ENCODE assay signal across 25 mouse cellular contexts in genomic region chr17:24857831-24858470, GRCm38 (mm10). TPM values are rescaled to one million over a fixed set of nuclear protein-coding genes. Genes with fewer than 3 reads are reported as not detected.
A peak's percentile ranks its signal among the peaks of the same experiment; 100 is the strongest.
DNase-seq lines count a peak whose midpoint lies in the region; ATAC-seq and TF ChIP-seq lines count a peak whose summit lies in the region.
"Had no signal": no experiment of that assay in that cellular context is flagged by ENCODE, and none has a peak within 500 bp of the region (broad histone marks: within the 10 kb centered on the region; RNA-seq: fewer than 3 reads in every experiment).

No protein-coding gene starts in this region.

- H3K4me1 ChIP-seq in liver, embryonic 13.5 days (replicated peaks): peaks cover 67% of the 10 kb centered on the region
- no peaks in the 10 kb centered on the region for H3K4me1 ChIP-seq in midbrain, postnatal 0 days (ENCODE audit: insufficient read depth, low read length)
- H3K4me1 ChIP-seq: embryonic facial prominence, embryonic 13.5 days; forebrain, embryonic 10.5 days; hindbrain, embryonic 12.5 days; limb, embryonic 15.5 days had no signal

- peak overlapping the region; percentile 90 for H3K27ac ChIP-seq in liver, embryonic 13.5 days
- H3K27ac ChIP-seq in midbrain, postnatal 0 days (ENCODE audit: low read depth, low read length): no peak overlapping the region
- H3K27ac ChIP-seq: embryonic facial prominence, embryonic 13.5 days; forebrain, embryonic 10.5 days; hindbrain, embryonic 12.5 days; limb, embryonic 15.5 days had no signal

- peak; percentile 45 for ATAC-seq in erythroblast, adult 5-6 weeks (replicated peaks; ENCODE audit: low FRiP score, poor library complexity, severe bottlenecking)
- ATAC-seq in liver, embryonic 13.5 days (ENCODE audit: low read depth): no peak
- no peak for ATAC-seq in midbrain, postnatal 0 days (ENCODE audit: low FRiP score)
- ATAC-seq: activated CD4-positive, CD25-positive, alpha-beta regulatory T cell, adult 4 months; inflammation-experienced regulatory T-cells, adult 6 months had no signal

- intact Hi-C loops in heart, postnatal 10 days (cut with DNase I): no loop called here

- H3K9me3 ChIP-seq in liver, embryonic 13.5 days (replicated peaks): no peaks in the 10 kb centered on the region
- no peaks in the 10 kb centered on the region for H3K9me3 ChIP-seq in midbrain, postnatal 0 days (ENCODE audit: low read length)
- H3K9me3 ChIP-seq: embryonic facial prominence, embryonic 13.5 days; forebrain, embryonic 10.5 days; G1E; hindbrain, embryonic 12.5 days; limb, embryonic 15.5 days had no signal

- WGBS in liver, embryonic 13.5 days (ENCODE audit: insufficient replicate concordance): 73% methylated on average over 8 of the region's 8 CpGs
- 84% methylated on average over 8 of the region's 8 CpGs for WGBS in midbrain, postnatal 0 days

- H3K4me2 ChIP-seq in liver, embryonic 13.5 days: peak overlapping the region; percentile 42
- no peak overlapping the region for H3K4me2 ChIP-seq in midbrain, postnatal 0 days (ENCODE audit: low read depth, low read length, poor library complexity, severe bottlenecking)
- H3K4me2 ChIP-seq: embryonic facial prominence, embryonic 13.5 days; hindbrain, embryonic 12.5 days; limb, embryonic 15.5 days had no signal

- peaks cover 87% of the 10 kb centered on the region for H3K36me3 ChIP-seq in liver, embryonic 13.5 days
- H3K36me3 ChIP-seq in midbrain, postnatal 0 days (ENCODE audit: insufficient read depth, low read length): peaks cover 42% of the 10 kb centered on the region

- H3K4me3 ChIP-seq in liver, embryonic 13.5 days (replicated peaks): no peak overlapping the region
- no peak overlapping the region for H3K4me3 ChIP-seq in midbrain, postnatal 0 days (ENCODE audit: low read depth, low read length)
- H3K4me3 ChIP-seq: embryonic facial prominence, embryonic 13.5 days; forebrain, embryonic 10.5 days; hindbrain, embryonic 12.5 days; limb, embryonic 15.5 days had no signal

- no peaks in the 10 kb centered on the region for H3K27me3 ChIP-seq in liver, embryonic 13.5 days
- no peaks in the 10 kb centered on the region for H3K27me3 ChIP-seq in midbrain, postnatal 0 days (ENCODE audit: insufficient read depth, low read length)
- H3K27me3 ChIP-seq: embryonic facial prominence, embryonic 13.5 days; hindbrain, embryonic 12.5 days; limb, embryonic 15.5 days had no signal

- TF ChIP-seq CTCF in midbrain, postnatal 0 days (IDR thresholded peaks at IDR 0.05): no peak

- DNase-seq in kidney, adult 11 months: peak; percentile 93
- DNase-seq in kidney, postnatal 4 days: no peak
- DNase-seq in kidney, postnatal 14 days: peak; percentile 81
- DNase-seq in liver, embryonic 13.5 days: no peak
- DNase-seq in midbrain, postnatal 0 days (ENCODE audit: low spot score): no peak
- no peak for DNase-seq in thymus, postnatal 36 days
- DNase-seq in heart, postnatal 10 days: no peak
- DNase-seq: adrenal gland, postnatal 10 days; layer of hippocampus, postnatal 36 days; lung, postnatal 14 days; midbrain, embryonic 14.5 days; right cerebral cortex, postnatal 14 days had no signal

- peak overlapping the region; percentile 59 for H3K9ac ChIP-seq in liver, embryonic 13.5 days
- H3K9ac ChIP-seq in midbrain, postnatal 0 days (replicated peaks; ENCODE audit: low read length, poor library complexity, severe bottlenecking): no peak overlapping the region
- H3K9ac ChIP-seq: embryonic facial prominence, embryonic 13.5 days; hindbrain, embryonic 12.5 days; limb, embryonic 15.5 days had no signal

RNA-seq across cellular contexts. Expression of gene Fahd1, which starts 7.8 kb away (rescaled TPM):
- 58.0 and 66.9 TPM in 2 replicates for total RNA-seq in erythroblast, adult 5-6 weeks (2015; ENCODE audit: low replicate concordance)
- total RNA-seq in erythroblast, adult 5-6 weeks (2017; ENCODE audit: low replicate concordance): 71.4 and 87.7 TPM in 2 replicates
- polyA plus RNA-seq in liver, embryonic 13.5 days (2015; fragmentation: Nextera tagmentation; extraction: Ambion mirVana): 34.6 and 34.9 TPM in 2 replicates
- total RNA-seq in midbrain, postnatal 0 days (2014; rRNA removed): 11.7 and 14.0 TPM in 2 replicates
- 18.2 and 20.8 TPM in 2 replicates for polyA plus RNA-seq in midbrain, postnatal 0 days (2015; fragmentation: Nextera tagmentation; extraction: Ambion mirVana)
- 10 to 100 TPM; 62.4 to 66.0 TPM for total RNA-seq in heart, postnatal 10 days (2021)

RNA-seq across cellular contexts. Expression of gene Igfals, which starts 7.8 kb away (rescaled TPM):
- not detected in 2 replicates for total RNA-seq in erythroblast, adult 5-6 weeks (2015; ENCODE audit: low replicate concordance)
- 0.17 TPM in 1 of 2 replicates, not detected in the other for total RNA-seq in erythroblast, adult 5-6 weeks (2017; ENCODE audit: low replicate concordance)
- 5.1 and 6.0 TPM in 2 replicates for polyA plus RNA-seq in liver, embryonic 13.5 days (2015; fragmentation: Nextera tagmentation; extraction: Ambion mirVana)
- total RNA-seq in midbrain, postnatal 0 days (2014; rRNA removed): 0.28 TPM in 1 of 2 replicates, not detected in the other
- 0.31 TPM in 1 of 2 replicates, not detected in the other for polyA plus RNA-seq in midbrain, postnatal 0 days (2015; fragmentation: Nextera tagmentation; extraction: Ambion mirVana)
- total RNA-seq in heart, postnatal 10 days (2021): 10 to 100 TPM in 1 of 2 experiments, 1 to 10 TPM in 1; 9.9 to 14.0 TPM
- total RNA-seq: layer of hippocampus, adult 18-20 months; left cerebral cortex, postnatal 25 days; megakaryocyte, adult 5-6 weeks; neutrophil, adult 5-6 weeks had no signal
- polyA plus RNA-seq: activated CD4-positive, CD25-positive, alpha-beta regulatory T cell, adult 4 months; brain, embryonic 14.5 days; inflammation-experienced regulatory T-cells, adult 6 months; midbrain, embryonic 14.5 days had no signal

RNA-seq across cellular contexts. Expression of gene Hagh, which starts 18.0 kb away (rescaled TPM):
- total RNA-seq in erythroblast, adult 5-6 weeks (2015; ENCODE audit: low replicate concordance): 191 and 222 TPM in 2 replicates
- 223 and 230 TPM in 2 replicates for total RNA-seq in erythroblast, adult 5-6 weeks (2017; ENCODE audit: low replicate concordance)
- 79.5 and 83.1 TPM in 2 replicates for polyA plus RNA-seq in liver, embryonic 13.5 days (2015; fragmentation: Nextera tagmentation; extraction: Ambion mirVana)
- 73.6 and 119 TPM in 2 replicates for total RNA-seq in midbrain, postnatal 0 days (2014; rRNA removed)
- 74.0 and 79.5 TPM in 2 replicates for polyA plus RNA-seq in midbrain, postnatal 0 days (2015; fragmentation: Nextera tagmentation; extraction: Ambion mirVana)
- total RNA-seq in heart, postnatal 10 days (2021): 100 to 1,000 TPM; 110 to 117 TPM

RNA-seq across cellular contexts. Expression of gene Nubp2, which starts 28.2 kb away (rescaled TPM):
- 25.4 and 31.6 TPM in 2 replicates for total RNA-seq in erythroblast, adult 5-6 weeks (2015; ENCODE audit: low replicate concordance)
- total RNA-seq in erythroblast, adult 5-6 weeks (2017; ENCODE audit: low replicate concordance): 10.6 and 11.4 TPM in 2 replicates
- 89.3 and 93.2 TPM in 2 replicates for polyA plus RNA-seq in liver, embryonic 13.5 days (2015; fragmentation: Nextera tagmentation; extraction: Ambion mirVana)
- total RNA-seq in midbrain, postnatal 0 days (2014; rRNA removed): 39.6 and 60.2 TPM in 2 replicates
- polyA plus RNA-seq in midbrain, postnatal 0 days (2015; fragmentation: Nextera tagmentation; extraction: Ambion mirVana): 55.8 and 63.9 TPM in 2 replicates
- 10 to 100 TPM; 27.0 to 27.8 TPM for total RNA-seq in heart, postnatal 10 days (2021)

RNA-seq across cellular contexts. Expression of gene Spsb3, which starts 28.5 kb away (rescaled TPM):
- 20.4 and 49.3 TPM in 2 replicates for total RNA-seq in erythroblast, adult 5-6 weeks (2015; ENCODE audit: low replicate concordance)
- total RNA-seq in erythroblast, adult 5-6 weeks (2017; ENCODE audit: low replicate concordance): 28.2 and 35.1 TPM in 2 replicates
- polyA plus RNA-seq in liver, embryonic 13.5 days (2015; fragmentation: Nextera tagmentation; extraction: Ambion mirVana): 37.9 and 38.4 TPM in 2 replicates
- 87.5 and 105 TPM in 2 replicates for total RNA-seq in midbrain, postnatal 0 days (2014; rRNA removed)
- 100 and 110 TPM in 2 replicates for polyA plus RNA-seq in midbrain, postnatal 0 days (2015; fragmentation: Nextera tagmentation; extraction: Ambion mirVana)
- total RNA-seq in heart, postnatal 10 days (2021): 10 to 100 TPM; 41.3 to 45.8 TPM

Comparison
In these comparisons a context has a peak if more than half of its experiments do, and no peak if none do; other contexts are left out.
1. DNase-seq: peak in kidney, adult 11 months (single experiment) and kidney, postnatal 14 days (single experiment); none in kidney, postnatal 4 days (0 of 2), liver, embryonic 13.5 days (single experiment), midbrain, postnatal 0 days (single experiment), thymus, postnatal 36 days (0 of 2) and heart, postnatal 10 days (0 of 2).